8 mouse cellular contexts compared by ENCODE assay signal in the genomic region with DNA sequence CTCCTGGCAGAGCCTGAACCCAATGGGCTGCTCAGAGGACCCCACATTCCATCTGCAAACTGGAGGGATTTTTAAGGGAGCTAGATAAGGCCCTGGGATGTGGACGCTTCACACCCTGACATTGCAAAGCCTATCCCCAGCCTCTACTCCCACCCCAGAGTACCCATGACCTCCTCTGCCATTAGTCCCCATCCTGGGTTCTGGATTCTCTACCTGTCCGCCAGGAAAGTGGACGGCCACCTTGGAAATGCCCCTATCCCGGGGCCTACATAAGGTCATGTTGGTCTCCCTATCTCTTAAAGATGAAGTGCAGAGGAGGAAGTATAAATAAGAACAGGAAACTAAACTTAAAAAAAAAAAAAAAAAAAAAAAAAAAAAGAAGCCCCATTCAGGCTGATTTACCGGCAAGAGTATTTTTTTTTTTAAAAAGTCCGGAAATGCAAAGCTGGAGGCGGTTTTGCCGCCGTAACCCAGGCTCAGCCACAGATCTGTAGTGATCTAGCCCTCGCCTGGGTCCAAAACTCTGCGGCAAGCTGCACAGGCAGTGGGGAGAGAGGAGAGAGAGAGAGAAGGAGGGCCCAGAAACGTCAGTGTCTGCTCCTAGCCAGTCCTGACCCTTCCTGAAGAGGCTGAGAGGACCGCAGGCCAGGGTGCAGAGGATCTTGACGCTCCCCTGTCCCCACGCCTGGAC. TPM values are rescaled to one million over a fixed set of nuclear protein-coding genes. Genes with fewer than 3 reads are reported as not detected.
DNase-seq lines count a peak whose midpoint lies in the region; ATAC-seq and TF ChIP-seq lines count a peak whose summit lies in the region.

No protein-coding gene starts in this region.

- H3K27ac ChIP-seq in kidney, postnatal 0 days = peak overlapping the region; percentile 31; the same call in 1 of the 2 replicates
- H3K27ac ChIP-seq in embryonic facial prominence, embryonic 14.5 days (replicated peaks; ENCODE audit: low read depth, low read length) = no peak overlapping the region

- peak overlapping the region; percentile 38 for H3K4me3 ChIP-seq in kidney, postnatal 0 days (replicated peaks; ENCODE audit: low read depth, low read length)
- peak overlapping the region; percentile 48 for H3K4me3 ChIP-seq in embryonic facial prominence, embryonic 14.5 days (ENCODE audit: low read depth, low read length)

- no peaks in the 10 kb centered on the region for H3K36me3 ChIP-seq in kidney, postnatal 0 days (ENCODE audit: insufficient read depth, low read length)
- H3K36me3 ChIP-seq in embryonic facial prominence, embryonic 14.5 days (ENCODE audit: control insufficient read depth, insufficient read depth, low read length) = no peaks in the 10 kb centered on the region

- peaks cover 11% of the 10 kb centered on the region for H3K4me1 ChIP-seq in kidney, postnatal 0 days (replicated peaks; ENCODE audit: insufficient read depth, low read length)
- H3K4me1 ChIP-seq in embryonic facial prominence, embryonic 14.5 days (ENCODE audit: control insufficient read depth, insufficient read depth, low read length) = peaks cover 7% of the 10 kb centered on the region

- no peaks in the 10 kb centered on the region for H3K27me3 ChIP-seq in kidney, postnatal 0 days (ENCODE audit: insufficient read depth, low read length)
- H3K27me3 ChIP-seq in embryonic facial prominence, embryonic 14.5 days (replicated peaks; ENCODE audit: control insufficient read depth, insufficient read depth, low read length) = peaks cover 21% of the 10 kb centered on the region

- 21% methylated on average over 15 of the region's 15 CpGs for WGBS in kidney, postnatal 0 days
- 21% methylated on average over 14 of the region's 15 CpGs for WGBS in embryonic facial prominence, embryonic 14.5 days

- peak; percentile 48 for DNase-seq in kidney, postnatal 0 days (ENCODE audit: low spot score)
- DNase-seq in kidney, postnatal 10 days = no peak
- no peak for DNase-seq in embryonic facial prominence, embryonic 14.5 days (ENCODE audit: low spot score)
- peak; percentile 39 for DNase-seq in lung, postnatal 36 days
- DNase-seq in spleen, postnatal 4 days (ENCODE audit: low spot score in 2 of 2) = peak; percentile 54 to 79
- no peak for DNase-seq in cerebellum, postnatal 36 days
- DNase-seq in gastrocnemius, postnatal 25 days = no peak

- peak overlapping the region; percentile 50 for H3K9ac ChIP-seq in kidney, postnatal 0 days (ENCODE audit: low read depth, low read length)
- peak overlapping the region; percentile 66 for H3K9ac ChIP-seq in embryonic facial prominence, embryonic 14.5 days (ENCODE audit: low read depth, low read length)

- TF ChIP-seq CTCF in kidney, postnatal 0 days (IDR thresholded peaks at IDR 0.05; ENCODE audit: low read depth) = no peak

- no peak for ATAC-seq in kidney, postnatal 0 days (replicated peaks; ENCODE audit: low FRiP score, low read depth)
- ATAC-seq in embryonic facial prominence, embryonic 14.5 days (ENCODE audit: low read depth) = peak; percentile 20; the same call in 1 of the 2 replicates
- peak; percentile 44 for ATAC-seq in inflammation-experienced regulatory T-cells, adult 6 months

- peak overlapping the region; percentile 65 for H3K4me2 ChIP-seq in kidney, postnatal 0 days (ENCODE audit: low read length)
- H3K4me2 ChIP-seq in embryonic facial prominence, embryonic 14.5 days (ENCODE audit: low read depth, low read length) = peak overlapping the region; percentile 76

- H3K9me3 ChIP-seq in kidney, postnatal 0 days (replicated peaks; ENCODE audit: low read length) = no peaks in the 10 kb centered on the region
- H3K9me3 ChIP-seq in embryonic facial prominence, embryonic 14.5 days (ENCODE audit: control insufficient read depth, low read length) = no peaks in the 10 kb centered on the region

RNA-seq across cellular contexts. Expression of a gene that starts 4.7 kb away (rescaled TPM):
- 3.6 and 3.8 TPM in 2 replicates for polyA plus RNA-seq in kidney, postnatal 0 days (2015; fragmentation: Nextera tagmentation; extraction: Ambion mirVana)
- 6.0 TPM in 2 replicates for polyA plus RNA-seq in embryonic facial prominence, embryonic 14.5 days (2014; fragmentation: Nextera tagmentation; extraction: Ambion mirVana)
- polyA plus RNA-seq in inflammation-experienced regulatory T-cells, adult 6 months (2017; shearing (Covaris generic)) = 100 to 1,000 TPM; 108 to 124 (median 115) TPM
- total RNA-seq in gastrocnemius, postnatal 25 days (2021) = 1 to 10 TPM; 8.1 to 9.8 TPM

RNA-seq across cellular contexts. Expression of a gene that starts 40.2 kb away (rescaled TPM):
- 22.3 and 23.5 TPM in 2 replicates for polyA plus RNA-seq in kidney, postnatal 0 days (2015; fragmentation: Nextera tagmentation; extraction: Ambion mirVana)
- 20.7 and 23.3 TPM in 2 replicates for polyA plus RNA-seq in embryonic facial prominence, embryonic 14.5 days (2014; fragmentation: Nextera tagmentation; extraction: Ambion mirVana)
- 1 to 10 TPM; 4.6 to 8.9 (median 6.0) TPM for polyA plus RNA-seq in inflammation-experienced regulatory T-cells, adult 6 months (2017; shearing (Covaris generic))
- 10 to 100 TPM; 36.2 to 38.1 TPM for total RNA-seq in gastrocnemius, postnatal 25 days (2021)

Comparison
In these comparisons a context has a peak if more than half of its experiments do, and no peak if none do; other contexts are left out.
1. DNase-seq: peak in kidney, postnatal 0 days (single experiment), lung, postnatal 36 days (single experiment) and spleen, postnatal 4 days (2 of 2); none in kidney, postnatal 10 days (single experiment), embryonic facial prominence, embryonic 14.5 days (single experiment), cerebellum, postnatal 36 days (0 of 2) and gastrocnemius, postnatal 25 days (single experiment).
2. RNA of a gene that starts 4.7 kb away (polyA plus RNA-seq): 108 to 124 TPM in inflammation-experienced regulatory T-cells, adult 6 months; 6.0 TPM in embryonic facial prominence, embryonic 14.5 days and 3.6 to 3.8 TPM in kidney, postnatal 0 days; every median in the first group is over 10 times any median in the second.